Mouse (Mus musculus): Measurements from ENCODE around the gene Nwd1.

Nwd1 gene

DNA sequence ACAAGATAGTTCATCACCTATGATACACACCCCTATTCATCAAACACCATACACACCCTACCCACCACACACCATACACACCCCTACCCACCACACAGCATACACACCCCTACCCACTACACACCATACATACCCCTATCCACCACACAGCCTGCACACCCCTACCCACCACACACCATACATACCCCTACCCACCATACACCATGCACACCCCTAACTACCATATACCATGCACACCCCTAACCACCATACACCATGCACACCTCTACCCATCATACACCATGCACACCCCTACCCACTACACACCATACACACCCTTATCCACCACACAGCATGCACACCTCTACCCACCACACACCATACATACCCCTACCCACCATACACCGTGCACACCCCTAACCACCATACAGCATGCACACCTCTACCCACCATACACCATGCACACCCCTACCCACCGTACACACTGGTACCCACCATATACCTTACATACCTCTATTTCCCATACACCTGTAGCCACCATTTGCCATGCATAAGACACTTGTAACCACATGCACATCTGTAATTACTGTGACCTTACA, 51.9 kb downstream of the Nwd1 start:
- DNase-seq (ENCODE audit: low spot score in 2 of 2): no peak

DNA sequence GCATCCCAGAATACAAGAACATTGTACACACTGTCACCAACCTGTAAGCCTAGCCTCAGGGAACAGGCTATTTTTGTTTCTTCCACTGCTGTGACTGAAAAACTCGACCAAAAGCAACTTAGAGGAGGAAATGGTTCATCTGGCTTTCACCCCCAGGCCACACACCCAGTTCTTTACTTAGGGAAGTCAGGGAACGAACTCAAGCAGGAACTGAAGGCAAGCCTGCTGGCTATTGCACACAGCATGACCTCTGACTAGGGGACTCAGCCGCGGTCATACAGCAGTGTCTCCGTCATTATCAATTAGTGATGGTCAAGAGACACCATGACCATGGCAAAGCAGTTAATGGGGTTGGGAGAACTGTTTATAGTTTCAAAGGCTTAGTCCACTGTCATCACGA, 66.1 kb downstream of the Nwd1 start:
- no peak for DNase-seq (ENCODE audit: low spot score in 2 of 2)

DNA sequence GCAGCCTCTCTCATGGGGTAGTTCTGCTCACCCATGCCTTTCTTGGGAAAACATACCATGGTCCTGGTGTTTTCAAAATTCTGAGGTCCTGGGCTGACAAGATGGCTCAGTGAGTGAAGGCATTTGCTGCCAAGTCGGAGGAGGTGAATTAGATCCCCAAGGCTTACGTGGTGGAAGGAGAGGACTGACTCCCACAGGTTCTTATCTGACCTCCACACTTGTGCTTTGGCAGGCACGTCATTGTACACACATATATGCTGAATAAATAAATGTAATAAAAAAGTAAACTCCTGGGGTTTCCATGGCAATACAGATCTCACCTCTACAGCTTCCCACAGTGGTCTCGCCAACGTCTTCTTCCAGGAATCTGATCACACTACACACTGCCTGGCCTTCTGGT, 70.1 kb downstream of the Nwd1 start:
- no peak for DNase-seq (ENCODE audit: low spot score in 2 of 2)

DNA sequence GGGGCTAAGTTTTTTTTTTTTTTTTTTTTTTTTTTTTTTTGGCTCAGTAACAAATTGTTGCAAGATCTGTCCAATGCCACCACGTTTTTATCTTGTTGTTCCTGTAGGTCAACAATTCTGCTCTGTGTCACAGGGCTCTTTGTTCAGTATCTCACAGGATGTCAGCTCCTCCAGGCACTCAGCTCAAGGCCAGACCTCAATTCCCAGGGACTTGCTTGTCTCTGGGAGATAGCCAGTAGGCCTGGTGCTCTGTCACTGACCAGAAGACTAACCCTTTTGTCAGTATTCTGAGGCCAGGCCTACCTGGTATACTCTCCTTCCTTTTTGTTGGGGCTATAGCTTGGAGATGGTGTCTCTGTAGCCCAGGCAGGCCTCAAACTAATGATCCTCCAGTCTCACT, 74.0 kb downstream of the Nwd1 start:
- no peak for DNase-seq (ENCODE audit: low spot score in 2 of 2)

DNA sequence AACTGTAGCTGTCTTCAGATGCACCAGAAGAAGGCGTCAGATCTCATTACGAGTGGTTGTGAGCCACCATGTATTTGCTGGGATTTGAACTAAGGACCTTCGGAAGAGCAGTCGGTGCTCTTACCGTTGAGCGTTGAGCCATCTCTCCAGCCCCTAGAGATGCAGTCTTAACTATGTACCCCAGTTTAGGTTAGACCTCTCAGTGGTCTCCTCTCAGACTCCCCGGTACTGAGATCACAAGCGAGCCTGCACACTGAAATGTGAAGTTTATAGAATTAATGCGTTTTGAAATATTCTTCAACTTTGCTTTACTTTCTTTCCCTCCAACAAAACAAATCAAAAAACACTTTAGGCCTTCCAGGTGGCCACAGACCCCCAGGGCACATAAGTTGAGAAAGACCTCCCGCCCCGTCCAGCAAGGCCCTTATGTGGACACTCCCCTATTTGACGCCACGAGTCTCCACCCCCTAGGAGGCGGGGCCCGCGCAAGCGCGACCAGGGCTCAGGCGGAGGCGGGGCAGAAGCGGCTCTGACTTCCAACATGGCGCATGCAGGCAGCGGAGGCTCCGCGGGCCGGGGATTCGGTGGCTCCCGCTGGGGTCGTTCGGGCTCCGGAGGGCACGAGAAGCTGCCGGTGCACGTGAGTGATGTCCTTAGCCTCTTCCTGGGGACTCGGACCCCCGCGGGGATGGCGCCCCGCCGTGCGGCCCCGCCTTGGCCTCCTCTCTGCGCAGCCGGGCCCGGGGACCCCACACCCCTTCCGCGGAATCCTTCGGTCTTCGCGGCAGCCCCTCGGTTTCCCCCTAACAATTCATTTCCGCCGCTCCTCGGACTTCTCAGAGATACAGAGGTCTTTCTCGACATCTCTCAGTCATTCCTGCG, 76.5 kb downstream of the Nwd1 start, which contains the start of gene Sin3b:
Gene Sin3b (plus strand): TSS at position 517 of the 882 bp plus-strand sequence.
- peak; percentile 91 to 95 for DNase-seq (ENCODE audit: low spot score in 2 of 2)

DNA sequence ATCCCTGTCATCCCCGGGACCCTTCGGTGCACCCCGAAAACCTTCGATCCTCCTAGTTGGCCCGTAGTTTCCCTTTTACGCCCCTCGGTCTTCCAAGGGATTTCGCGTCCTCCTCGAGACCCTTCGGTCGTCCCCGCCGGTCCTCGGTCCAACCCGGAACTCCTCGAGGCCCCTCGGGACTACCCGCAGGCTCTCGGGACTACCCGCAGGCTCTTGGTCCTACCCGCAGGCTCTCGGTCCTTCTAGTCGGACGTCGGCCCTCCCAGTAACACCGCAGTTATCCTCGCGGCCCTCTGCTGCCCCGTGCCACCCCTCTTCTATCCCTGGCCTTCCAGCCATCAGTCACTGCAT, 77.1 kb downstream of the Nwd1 start:
- peak in 1 of 2 experiments; percentile 30 for DNase-seq (ENCODE audit: low spot score in 2 of 2)

DNA sequence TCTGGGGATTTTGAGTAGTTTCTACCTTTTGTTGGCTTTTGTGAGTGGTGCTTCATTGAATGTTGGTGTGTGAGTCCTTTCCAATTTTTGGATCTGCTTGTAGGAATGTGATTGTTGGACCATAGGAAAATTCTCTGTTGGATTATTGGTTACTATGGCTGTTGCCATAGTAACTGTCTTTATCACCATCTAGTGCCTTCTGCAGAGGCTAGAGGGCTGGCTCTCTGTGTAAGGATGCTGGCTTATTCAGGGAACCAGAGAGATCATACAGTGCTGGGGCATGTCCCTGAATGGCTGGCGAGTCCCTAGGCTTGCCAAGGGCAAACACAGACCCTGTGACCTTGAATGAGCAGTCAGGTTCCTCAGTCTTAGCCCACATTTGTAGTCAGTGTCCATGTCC, 82.1 kb downstream of the Nwd1 start:
- DNase-seq (ENCODE audit: low spot score in 2 of 2): no peak

DNA sequence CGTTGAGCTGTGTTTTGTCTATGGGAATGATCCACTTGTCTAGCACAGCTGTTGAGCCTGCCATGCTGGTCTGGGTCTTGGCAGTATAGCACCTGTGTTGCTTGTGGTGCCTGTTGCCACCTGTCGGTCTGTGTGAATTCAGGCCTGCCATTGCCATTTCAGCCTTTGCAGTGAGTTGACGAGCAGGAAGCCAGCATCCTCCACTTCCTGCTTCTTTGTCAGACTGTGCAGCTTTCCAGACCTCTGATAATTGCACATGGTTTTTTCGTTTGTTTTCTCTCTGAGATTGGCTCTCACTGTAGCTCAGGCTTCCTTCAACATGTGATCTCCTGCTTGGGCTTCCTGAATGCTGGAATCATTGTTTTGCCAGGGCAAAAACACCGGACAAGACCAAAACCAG, 88.5 kb downstream of the Nwd1 start:
- DNase-seq (ENCODE audit: low spot score in 2 of 2): no peak

DNA sequence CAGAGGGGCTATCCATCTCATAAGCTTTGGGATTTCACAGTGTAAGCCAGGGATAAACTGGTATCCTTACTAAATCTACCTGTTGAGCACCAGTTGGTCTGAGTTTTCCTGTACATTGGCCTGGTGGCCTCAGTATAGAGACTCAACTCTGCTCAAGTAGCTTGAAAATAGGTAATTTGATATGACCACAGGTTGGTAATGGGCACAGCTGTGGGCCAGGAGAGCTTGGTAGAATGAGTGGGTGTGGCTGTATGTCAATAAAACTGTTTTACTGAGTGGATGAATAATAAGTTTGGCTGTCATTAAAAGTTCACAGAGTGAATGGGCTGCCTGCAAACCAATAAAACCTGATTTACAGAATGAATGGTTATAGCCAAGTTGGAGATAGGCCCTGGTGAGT, 90.4 kb downstream of the Nwd1 start:
- DNase-seq (ENCODE audit: low spot score in 2 of 2): no peak

DNA sequence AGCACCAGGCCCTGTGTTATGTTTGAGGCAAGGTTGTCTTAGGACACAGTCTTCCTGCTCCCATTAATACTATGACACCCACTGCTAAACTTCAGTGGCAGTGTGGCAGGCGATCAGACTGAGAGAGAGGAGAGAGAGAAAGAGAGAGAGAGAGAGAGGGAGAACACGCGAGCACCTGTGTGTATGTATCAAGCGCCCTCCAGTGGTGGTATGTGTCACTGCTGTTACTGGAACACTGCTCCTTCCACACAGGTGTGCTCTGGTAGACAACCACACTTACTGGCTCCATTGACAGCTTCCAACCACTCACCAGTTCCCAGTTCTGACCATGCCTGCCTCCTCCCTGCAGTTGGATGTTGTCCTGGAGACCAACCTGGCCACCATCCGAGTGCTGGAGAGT, 99.5 kb downstream of the Nwd1 start:
- DNase-seq (ENCODE audit: low spot score in 2 of 2): peak in 1 of 2 experiments; percentile 49

DNA sequence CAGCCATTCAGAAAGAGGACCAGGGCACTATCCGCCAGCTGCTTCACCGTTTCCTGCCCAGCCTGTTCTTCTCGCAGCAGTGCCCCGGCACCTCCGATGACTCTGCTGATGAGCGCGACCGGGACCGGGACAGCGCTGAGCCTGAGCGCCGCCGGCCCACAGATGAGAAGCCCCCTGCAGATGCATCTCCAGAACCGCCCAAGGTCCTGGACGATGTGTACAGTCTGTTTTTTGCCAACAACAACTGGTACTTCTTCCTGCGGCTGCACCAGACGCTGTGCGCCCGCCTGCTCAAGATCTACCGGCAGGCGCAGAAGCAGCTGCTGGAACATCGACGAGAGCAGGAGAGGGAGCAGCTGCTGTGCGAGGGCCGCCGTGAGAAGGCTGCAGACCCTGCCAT, 103.3 kb downstream of the Nwd1 start:
- no peak for DNase-seq (ENCODE audit: low spot score in 2 of 2)

DNA sequence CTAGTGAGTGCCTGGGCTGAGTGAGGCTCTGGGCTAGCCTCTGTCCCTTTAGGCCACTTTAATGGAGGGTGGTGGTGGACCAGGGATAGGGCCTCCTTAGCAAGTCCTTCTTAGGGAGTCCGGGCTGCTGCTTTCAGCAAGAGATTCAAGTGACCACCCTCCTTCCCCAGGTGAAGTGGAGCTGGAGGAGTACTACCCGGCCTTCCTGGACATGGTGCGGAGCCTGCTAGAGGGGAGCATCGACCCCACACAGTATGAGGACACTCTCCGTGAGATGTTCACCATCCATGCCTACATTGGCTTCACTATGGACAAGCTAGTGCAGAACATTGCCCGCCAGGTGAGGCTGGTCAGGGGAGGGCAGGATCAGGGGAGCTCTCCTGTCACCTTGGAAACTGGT, 103.8 kb downstream of the Nwd1 start:
- DNase-seq (ENCODE audit: low spot score in 2 of 2): no peak

DNA sequence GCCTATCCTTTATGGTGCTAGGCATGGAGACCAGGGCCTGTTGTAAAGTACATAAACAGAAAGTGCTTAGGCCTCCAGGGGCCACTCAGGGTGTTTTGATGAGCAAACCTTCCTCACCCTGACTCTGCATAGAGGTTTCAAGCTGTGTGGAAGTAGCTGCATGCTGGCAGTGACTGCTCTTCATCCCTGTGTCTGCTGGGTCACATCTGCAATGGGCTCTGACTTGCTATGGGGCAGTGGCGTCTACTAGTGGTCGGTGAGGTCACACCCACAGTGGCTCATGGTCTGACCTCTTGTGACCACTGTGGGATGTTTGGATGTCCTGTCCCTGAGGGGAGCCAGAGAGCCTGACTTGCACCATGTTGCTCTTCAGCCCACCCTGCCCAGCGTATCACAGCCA, 104.6 kb downstream of the Nwd1 start:
- no peak for DNase-seq (ENCODE audit: low spot score in 2 of 2)

DNA sequence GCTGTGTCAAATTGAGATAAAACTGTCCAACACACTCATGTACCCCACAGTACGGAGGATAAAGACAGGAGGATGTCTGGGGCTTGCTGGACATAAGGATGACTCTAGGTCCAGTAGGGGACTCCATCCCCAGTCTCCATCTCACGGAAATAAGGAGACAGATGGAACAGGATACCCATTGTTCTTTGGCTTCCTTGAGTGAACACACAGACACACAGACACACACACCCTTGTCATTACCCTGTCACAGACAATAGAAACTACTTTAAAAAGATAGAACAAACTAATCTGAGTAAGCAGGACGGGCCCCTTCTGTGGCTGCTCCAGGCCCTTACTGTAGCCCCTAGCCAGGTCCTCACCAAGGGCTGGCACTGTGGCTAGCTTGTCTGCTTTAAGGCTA, 105.8 kb downstream of the Nwd1 start:
- DNase-seq (ENCODE audit: low spot score in 2 of 2): no peak

DNA sequence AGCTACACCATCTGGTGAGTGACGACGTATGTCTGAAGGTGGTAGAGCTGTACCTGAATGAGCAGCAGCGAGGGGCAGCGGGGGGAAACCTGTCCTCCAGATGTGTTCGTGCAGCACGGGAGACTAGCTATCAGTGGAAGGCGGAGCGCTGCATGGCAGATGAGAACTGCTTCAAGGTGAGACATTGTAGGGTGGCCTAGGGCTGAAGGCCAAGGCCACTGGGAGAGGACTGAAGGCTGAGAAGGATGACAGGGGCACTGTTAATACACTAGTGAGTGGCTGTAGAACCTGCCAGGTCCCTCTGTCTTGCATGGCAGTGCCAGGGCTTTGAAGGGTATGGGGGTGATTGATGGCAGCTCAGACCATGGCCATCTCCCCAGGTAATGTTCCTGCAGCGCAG, 106.7 kb downstream of the Nwd1 start:
- peak in 1 of 2 experiments; percentile 0 for DNase-seq (ENCODE audit: low spot score in 2 of 2)

DNA sequence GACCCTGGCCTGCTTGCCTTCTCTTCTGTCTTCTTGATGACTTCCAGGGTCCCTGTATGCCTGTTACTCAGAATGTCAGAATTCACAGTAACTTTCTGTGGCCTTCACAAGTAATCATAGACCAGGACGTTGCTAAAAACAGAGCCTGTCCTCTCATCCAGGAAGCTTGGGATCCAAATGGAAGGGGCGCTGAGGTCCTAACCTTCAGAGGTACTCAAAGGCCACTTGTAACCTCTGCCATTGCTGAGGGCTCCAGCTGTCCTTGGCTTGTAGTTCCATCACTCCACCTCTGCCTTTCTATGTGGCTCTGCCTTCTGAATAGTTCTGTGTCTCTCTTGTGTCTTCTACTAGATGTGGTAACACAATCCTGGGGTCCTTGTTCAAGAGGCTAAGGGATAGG, 107.3 kb downstream of the Nwd1 start:
- DNase-seq (ENCODE audit: low spot score in 2 of 2): peak in 1 of 2 experiments; percentile 0

DNA sequence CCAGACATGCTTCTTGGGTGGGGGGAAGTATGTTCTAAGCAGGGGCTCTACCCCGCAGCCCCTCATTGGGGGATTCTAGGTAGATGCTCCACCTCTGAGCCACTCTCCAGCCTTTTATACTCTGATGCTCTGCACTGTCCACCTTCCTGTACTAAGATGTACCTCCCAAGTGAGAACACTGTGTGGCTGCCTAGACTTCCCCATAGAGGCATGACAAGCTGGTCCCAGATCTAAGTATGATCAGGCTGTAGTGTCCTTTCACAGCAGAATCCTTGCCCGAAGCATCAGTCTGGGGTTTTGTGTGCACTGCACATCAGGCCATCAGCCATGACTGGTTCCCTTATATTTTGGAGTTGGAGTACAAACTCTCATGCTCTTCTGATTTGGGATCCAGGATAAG, 109.5 kb downstream of the Nwd1 start:
- peak in 1 of 2 experiments; percentile 0 for DNase-seq (ENCODE audit: low spot score in 2 of 2)

DNA sequence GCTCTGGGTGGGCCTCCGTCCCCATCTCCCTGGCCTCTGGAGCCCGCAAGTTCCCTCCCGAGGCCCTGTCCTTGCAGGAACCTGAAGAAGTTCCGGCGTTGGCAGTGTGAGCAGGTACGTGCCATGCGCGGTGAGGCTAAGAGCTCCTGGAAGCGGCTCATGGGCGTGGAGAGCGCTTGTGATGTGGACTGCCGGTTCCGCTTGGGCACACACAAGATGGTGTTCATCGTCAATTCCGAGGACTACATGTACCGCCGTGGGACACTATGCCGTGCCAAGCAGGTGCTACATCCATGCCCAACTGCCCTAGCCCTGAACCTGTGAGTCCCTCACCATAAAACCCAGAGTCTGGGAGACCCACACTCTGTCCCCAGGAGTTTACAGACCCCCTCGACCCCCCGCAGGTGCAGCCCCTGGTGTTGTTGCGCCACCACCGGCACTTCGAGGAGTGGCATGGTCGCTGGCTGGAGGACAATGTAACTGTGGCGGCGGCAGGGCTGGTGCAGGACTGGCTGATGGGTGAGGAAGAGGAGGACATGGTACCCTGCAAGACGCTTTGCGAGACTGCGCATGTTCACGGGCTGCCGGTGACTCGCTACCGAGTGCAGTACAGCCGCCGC, 110.4 kb downstream of the Nwd1 start:
- peak in 1 of 2 experiments; percentile 1 for DNase-seq (ENCODE audit: low spot score in 2 of 2)

DNA sequence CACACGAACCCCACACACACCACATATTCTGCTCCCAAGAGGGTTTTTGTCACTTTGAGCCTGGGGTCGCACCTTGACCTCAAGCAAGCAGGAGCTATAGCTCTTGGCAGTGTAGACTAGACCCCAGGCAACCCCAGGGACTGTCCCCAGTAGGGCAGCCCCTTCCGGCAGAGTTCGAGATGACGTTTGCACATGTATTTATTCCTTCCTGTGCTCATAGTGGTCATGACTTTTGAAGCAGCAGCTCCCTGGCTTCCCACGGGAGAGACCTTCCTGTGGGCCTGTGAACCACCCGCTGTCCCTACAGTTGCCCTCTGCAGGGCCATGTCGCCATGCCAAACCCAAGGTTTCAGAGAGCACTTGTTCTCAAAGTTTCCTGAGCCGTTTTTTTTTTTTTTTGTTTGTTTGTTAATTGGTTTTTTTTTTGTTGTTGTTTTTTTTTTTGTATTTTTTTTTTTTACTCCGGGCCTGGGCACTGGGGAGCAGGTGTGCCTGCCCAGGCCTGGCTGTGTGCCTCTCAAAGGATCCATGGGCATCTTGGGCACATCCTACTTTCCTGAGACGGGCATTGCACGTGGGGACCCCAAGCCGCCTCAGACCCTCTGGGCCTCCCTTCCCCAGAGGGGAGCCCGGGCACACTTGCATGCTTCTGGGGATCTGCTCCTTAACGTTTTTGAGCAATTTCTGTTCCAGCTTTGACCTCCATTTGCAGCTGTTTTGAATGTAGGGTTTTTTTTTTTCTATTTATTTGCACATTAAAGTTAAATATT, 111.1 kb downstream of the Nwd1 start:
- peak in 1 of 2 experiments; percentile 1 for DNase-seq (ENCODE audit: low spot score in 2 of 2)

DNA sequence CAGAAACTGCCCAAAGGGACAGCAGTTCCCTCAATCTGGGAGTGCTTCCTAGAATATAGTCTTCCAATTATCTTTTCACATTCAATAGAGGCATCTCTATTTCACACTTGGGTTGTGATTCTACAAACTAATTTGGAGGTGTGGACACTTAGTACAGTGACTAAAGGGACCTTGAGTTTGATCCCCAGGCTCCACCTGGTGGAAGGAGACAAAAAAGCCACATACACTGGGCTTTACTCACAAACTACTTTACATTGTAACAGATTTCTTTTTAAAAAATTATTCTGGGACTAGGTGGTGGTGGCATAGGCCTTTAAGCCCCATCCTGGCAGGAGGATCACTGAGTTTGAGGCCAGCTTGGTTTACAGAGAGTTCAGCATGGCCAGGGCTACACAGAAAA, 111.8 kb downstream of the Nwd1 start:
- DNase-seq (ENCODE audit: low spot score in 2 of 2): peak in 1 of 2 experiments; percentile 0

DNA sequence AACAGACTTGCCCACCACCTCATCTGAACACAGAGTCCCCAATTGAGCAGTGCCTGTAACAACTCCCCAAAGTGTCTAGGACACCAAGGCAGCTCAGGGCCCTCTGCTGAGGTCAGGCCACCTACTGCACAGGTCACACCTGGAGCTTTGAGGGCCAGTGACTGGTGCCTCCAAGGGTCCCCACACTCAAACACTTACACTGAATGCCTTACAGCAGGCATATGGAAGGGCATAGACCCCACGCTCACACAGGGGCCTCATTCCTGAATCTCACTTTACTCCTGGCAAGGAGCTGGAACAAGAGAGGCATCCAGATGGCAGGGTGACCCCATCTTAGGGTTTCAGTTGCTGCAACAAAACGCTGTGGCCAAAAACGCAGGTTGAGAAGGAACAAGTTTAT, 113.7 kb downstream of the Nwd1 start:
- DNase-seq (ENCODE audit: low spot score in 2 of 2): no peak
